Mouse (Mus musculus) ovary, postnatal 36 days (tissue): Measurements from ENCODE around the gene Spg7.
A peak's percentile ranks its signal among the peaks of the same experiment; 100 is the strongest.
"Not testable (repeated sequence)": the region's sequence is repeated elsewhere in the genome, so short reads cannot be mapped to it uniquely, and the experiment has no call there.

Source experiments
- DNase-seq: peaks from one replicate; pipeline ENCODE4 v3.0.0; 2022; ENCODE audit warnings: low spot score, mixed read lengths

The Spg7 gene

GRCm38 (mm10) chr8:123041008-123041773, 21.6 kb upstream of the Spg7 start:
- DNase-seq = peak; percentile 68

- no peak for DNase-seq
Measured at GRCm38 (mm10) chr8:123041774-123042105, 21.0 kb upstream of the Spg7 start.

GRCm38 (mm10) chr8:123042158-123042973, 20.4 kb upstream of the Spg7 start, which contains the start of gene Ankrd11:
Gene Ankrd11 (minus strand): TSS chr8:123042277.
- peak; percentile 100 for DNase-seq

GRCm38 (mm10) chr8:123042974-123043625, 19.6 kb upstream of the Spg7 start:
- DNase-seq = no peak

GRCm38 (mm10) chr8:123043941-123044340, 18.8 kb upstream of the Spg7 start:
- DNase-seq = no peak

GRCm38 (mm10) chr8:123044743-123045425, 17.9 kb upstream of the Spg7 start:
- not testable (repeated sequence) for DNase-seq

- DNase-seq = no peak
Measured at GRCm38 (mm10) chr8:123046706-123047105, 16.0 kb upstream of the Spg7 start.

- DNase-seq = no peak
Measured at GRCm38 (mm10) chr8:123047827-123048226, 14.9 kb upstream of the Spg7 start.

GRCm38 (mm10) chr8:123048402-123048801, 14.3 kb upstream of the Spg7 start:
- no peak for DNase-seq

- no peak for DNase-seq
Measured at GRCm38 (mm10) chr8:123051458-123051857, 11.3 kb upstream of the Spg7 start.

- no peak for DNase-seq
Measured at GRCm38 (mm10) chr8:123064072-123064471, 1.3 kb downstream of the Spg7 start.

GRCm38 (mm10) chr8:123064809-123065213, 2.1 kb downstream of the Spg7 start:
- DNase-seq = no peak

- DNase-seq = peak; percentile 97
Measured at GRCm38 (mm10) chr8:123065214-123066100, 2.7 kb downstream of the Spg7 start.

- DNase-seq = no peak
Measured at GRCm38 (mm10) chr8:123066101-123066683, 3.5 kb downstream of the Spg7 start.

- DNase-seq = peak; percentile 35
Measured at GRCm38 (mm10) chr8:123071176-123071575, 8.4 kb downstream of the Spg7 start.

GRCm38 (mm10) chr8:123077213-123077612, 14.5 kb downstream of the Spg7 start:
- no peak for DNase-seq

- no peak for DNase-seq
Measured at GRCm38 (mm10) chr8:123082993-123083392, 20.3 kb downstream of the Spg7 start.

GRCm38 (mm10) chr8:123083610-123084009, 20.9 kb downstream of the Spg7 start:
- no peak for DNase-seq

- no peak for DNase-seq
Measured at GRCm38 (mm10) chr8:123087289-123087688, 24.5 kb downstream of the Spg7 start.

- DNase-seq = no peak
Measured at GRCm38 (mm10) chr8:123097216-123097615, 34.5 kb downstream of the Spg7 start.
